Mouse (Mus musculus): ENCODE data around the gene Med12l.

DNA sequence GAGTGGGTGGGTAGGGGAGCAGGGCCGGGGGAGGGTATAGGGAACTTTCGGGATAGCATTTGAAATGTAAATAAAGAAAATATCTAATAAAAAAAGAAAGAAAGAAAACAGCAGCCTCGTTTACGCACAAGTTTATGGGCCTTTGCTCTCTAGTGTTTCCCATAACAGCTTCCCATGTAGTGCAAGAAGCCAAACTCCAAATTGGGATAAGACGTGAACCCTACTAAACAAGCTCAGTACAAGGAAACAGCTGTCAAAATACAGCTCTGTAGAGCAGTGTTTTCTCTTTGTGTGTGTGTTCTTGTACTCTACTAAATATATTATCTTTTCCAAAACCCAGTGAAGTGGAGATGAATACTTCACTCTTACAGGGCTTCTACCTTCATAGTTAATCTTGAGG, 139.6 kb downstream of the Med12l start:
- TF ChIP-seq CTCF (IDR thresholded peaks at IDR 0.05; ENCODE audit: low read depth) (no peak), EP300 (IDR thresholded peaks at IDR 0.05; ENCODE audit: low read depth) (no peak)
